Mouse (Mus musculus): ENCODE measurements around the gene Cdc42bpb. TPM values are rescaled to one million over a fixed set of nuclear protein-coding genes. Genes with fewer than 3 reads are reported as not detected.

The Cdc42bpb gene
- total and polyA plus RNA-seq, 2 experiments from 2014 or later: 28.4 to 229 TPM

GRCm38 (mm10) chr12:111276371-111276770, 101.1 kb downstream of the Cdc42bpb start:
- no peak overlapping the region for H3K4me2 ChIP-seq (ENCODE audit: low read depth, low read length)
- ATAC-seq: no peak
- no peak for TF ChIP-seq CTCF (IDR thresholded peaks at IDR 0.05; ENCODE audit: low read depth)
- H3K9ac ChIP-seq (replicated peaks; ENCODE audit: low read length): no peak overlapping the region
- no peaks in the 10 kb centered on the region for H3K9me3 ChIP-seq (ENCODE audit: low read length)
- no peak for DNase-seq (ENCODE audit: low spot score)
- 57% methylated on average over 6 of the region's 6 CpGs for WGBS
- no peaks in the 10 kb centered on the region for H3K36me3 ChIP-seq (ENCODE audit: insufficient read depth, low read length)
- peaks cover 29% of the 10 kb centered on the region; the same call in 1 of the 2 replicates for H3K27me3 ChIP-seq (ENCODE audit: insufficient read depth, low read length)
- H3K4me3 ChIP-seq (ENCODE audit: low read length): no peak overlapping the region
- 0 out of 2 replicates have a peak, but pooled peaks cover 7% of the 10 kb centered on the region for H3K4me1 ChIP-seq (ENCODE audit: insufficient read depth, low read length)
- no peak overlapping the region for H3K27ac ChIP-seq

DNA sequence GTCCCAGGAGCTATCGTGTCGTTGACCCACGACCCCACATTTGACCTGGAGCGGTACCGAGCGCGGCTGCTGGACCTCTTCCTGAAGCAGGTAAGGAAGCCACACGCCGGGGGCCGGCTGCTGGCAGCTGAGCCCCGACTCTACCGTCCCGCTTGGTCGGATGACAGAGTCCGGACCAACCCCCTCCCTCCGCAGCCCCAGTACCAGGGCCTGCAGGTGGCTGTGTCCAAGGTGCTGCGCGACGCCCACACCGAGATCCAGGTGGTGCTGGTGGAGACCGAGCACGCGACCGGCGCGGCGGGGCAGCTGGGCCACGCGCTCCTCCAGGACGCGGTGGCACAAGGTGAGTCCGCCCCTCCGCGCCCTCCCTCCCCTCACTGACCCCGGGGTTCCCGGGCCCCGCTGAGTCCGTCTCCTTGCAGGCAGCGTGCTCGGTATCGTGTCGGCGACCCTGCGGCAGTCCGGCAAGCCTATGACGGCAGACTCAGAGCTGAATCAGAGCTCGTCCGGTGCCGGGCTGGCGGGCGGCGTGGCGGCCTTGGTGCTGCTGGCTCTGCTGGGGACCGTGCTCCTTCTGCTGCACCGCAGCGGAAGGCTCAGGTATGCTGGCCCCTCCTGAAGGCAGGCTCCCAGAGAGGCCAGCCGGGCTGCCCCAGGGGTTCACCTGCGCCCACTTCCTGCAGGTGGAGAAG, 102.2 kb downstream of the Cdc42bpb start:
- Histone ChIP-seq H3K27me3 (ENCODE audit: insufficient read depth, low read length) (peaks cover 37% of the 10 kb centered on the region), H3K27ac (no peak overlapping the region; the same call in 1 of the 2 replicates), H3K36me3 (ENCODE audit: insufficient read depth, low read length) (no peaks in the 10 kb centered on the region), H3K9ac (replicated peaks; ENCODE audit: low read length) (peak overlapping the region; percentile 65), H3K9me3 (ENCODE audit: low read length) (no peaks in the 10 kb centered on the region), H3K4me2 (ENCODE audit: low read depth, low read length) (peak overlapping the region; percentile 65), H3K4me1 (ENCODE audit: insufficient read depth, low read length) (0 out of 2 replicates have a peak, but pooled peaks cover 7% of the 10 kb centered on the region), H3K4me3 (ENCODE audit: low read length) (peak overlapping the region; percentile 45)
- peak; percentile 18; the same call in 1 of the 2 replicates for ATAC-seq
- 3% methylated on average over 55 of the region's 58 CpGs for WGBS
- DNase-seq (ENCODE audit: low spot score): no peak
- no peak for TF ChIP-seq CTCF (IDR thresholded peaks at IDR 0.05; ENCODE audit: low read depth)

DNA sequence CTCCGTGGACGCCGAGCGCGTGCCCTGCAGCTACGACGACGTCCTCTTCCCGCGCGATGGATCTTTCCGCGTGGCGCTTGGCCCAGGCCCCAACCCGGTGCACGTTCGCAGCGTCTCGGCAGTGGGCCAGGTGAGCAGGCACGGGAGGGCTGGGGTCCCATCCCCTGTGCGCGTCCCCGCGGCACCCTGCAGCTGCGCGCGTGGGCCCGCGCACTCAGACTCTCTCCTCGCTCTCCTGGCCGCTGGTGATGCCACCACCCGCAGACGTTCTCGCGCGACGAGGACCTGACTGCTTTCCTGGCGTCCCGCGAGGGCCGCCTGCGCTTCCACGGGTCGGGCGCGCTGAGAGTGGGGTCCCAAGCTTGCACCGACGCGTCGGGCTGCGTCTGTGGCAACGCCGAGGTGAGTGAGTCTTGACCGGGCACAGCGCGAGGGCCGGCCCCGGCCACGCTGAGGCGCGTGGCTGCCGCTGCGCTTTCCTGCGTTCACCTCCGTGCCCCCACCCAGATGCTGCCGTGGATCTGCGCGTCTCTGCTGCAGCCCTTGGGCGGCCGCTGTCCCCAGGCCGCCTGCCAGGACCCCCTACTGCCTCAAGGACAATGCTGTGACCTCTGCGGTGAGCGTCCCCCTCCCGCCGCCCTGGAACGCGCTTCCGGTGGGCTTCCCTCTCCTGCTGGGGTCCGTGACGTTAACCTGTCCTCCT, 102.9 kb downstream of the Cdc42bpb start:
- Histone ChIP-seq H3K4me3 (ENCODE audit: low read length) (peak overlapping the region; percentile 45), H3K36me3 (ENCODE audit: insufficient read depth, low read length) (no peaks in the 10 kb centered on the region), H3K4me2 (ENCODE audit: low read depth, low read length) (peak overlapping the region; percentile 65), H3K9ac (replicated peaks; ENCODE audit: low read length) (peak overlapping the region; percentile 65), H3K27me3 (ENCODE audit: insufficient read depth, low read length) (peaks cover 43% of the 10 kb centered on the region), H3K9me3 (ENCODE audit: low read length) (no peaks in the 10 kb centered on the region), H3K4me1 (ENCODE audit: insufficient read depth, low read length) (0 out of 2 replicates have a peak, but pooled peaks cover 7% of the 10 kb centered on the region), H3K27ac (no peak overlapping the region; the same call in 1 of the 2 replicates)
- DNase-seq (ENCODE audit: low spot score) (peak; percentile 64), ATAC-seq (peak; percentile 48)
- 2% methylated on average over 74 of the region's 80 CpGs for WGBS
- TF ChIP-seq CTCF (IDR thresholded peaks at IDR 0.05; ENCODE audit: low read depth): no peak

DNA sequence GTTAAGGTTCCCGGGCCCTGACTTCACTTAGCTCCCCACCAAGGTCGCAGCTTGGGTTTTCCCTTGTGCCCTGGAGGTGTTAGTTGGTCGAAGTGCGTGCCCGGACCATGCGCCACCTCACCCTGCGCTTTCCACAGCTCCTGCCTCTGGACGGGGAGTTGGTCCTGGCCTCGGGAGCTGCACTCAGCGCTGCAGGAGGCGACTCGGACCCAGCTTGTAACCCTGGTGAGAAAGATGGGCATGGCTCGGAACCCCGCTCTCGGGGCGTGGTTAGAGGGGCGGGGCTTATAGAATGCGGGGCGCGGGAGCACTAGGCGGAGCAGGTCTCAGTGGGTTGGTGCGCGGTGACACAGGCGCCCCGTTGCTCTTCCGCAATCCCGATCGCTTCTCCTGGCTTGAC, 103.5 kb downstream of the Cdc42bpb start:
- Histone ChIP-seq H3K27ac (no peak overlapping the region), H3K4me1 (ENCODE audit: insufficient read depth, low read length) (0 out of 2 replicates have a peak, but pooled peaks cover 7% of the 10 kb centered on the region), H3K36me3 (ENCODE audit: insufficient read depth, low read length) (no peaks in the 10 kb centered on the region), H3K9me3 (ENCODE audit: low read length) (no peaks in the 10 kb centered on the region), H3K4me3 (ENCODE audit: low read length) (peak overlapping the region; percentile 45), H3K9ac (replicated peaks; ENCODE audit: low read length) (peak overlapping the region; percentile 65), H3K27me3 (ENCODE audit: insufficient read depth, low read length) (peaks cover 43% of the 10 kb centered on the region), H3K4me2 (ENCODE audit: low read depth, low read length) (peak overlapping the region; percentile 65)
- DNase-seq (ENCODE audit: low spot score): peak; percentile 15
- WGBS: 2% methylated on average over 28 of the region's 28 CpGs
- no peak for TF ChIP-seq CTCF (IDR thresholded peaks at IDR 0.05; ENCODE audit: low read depth)
- ATAC-seq: peak; percentile 25; the same call in 1 of the 2 replicates

DNA sequence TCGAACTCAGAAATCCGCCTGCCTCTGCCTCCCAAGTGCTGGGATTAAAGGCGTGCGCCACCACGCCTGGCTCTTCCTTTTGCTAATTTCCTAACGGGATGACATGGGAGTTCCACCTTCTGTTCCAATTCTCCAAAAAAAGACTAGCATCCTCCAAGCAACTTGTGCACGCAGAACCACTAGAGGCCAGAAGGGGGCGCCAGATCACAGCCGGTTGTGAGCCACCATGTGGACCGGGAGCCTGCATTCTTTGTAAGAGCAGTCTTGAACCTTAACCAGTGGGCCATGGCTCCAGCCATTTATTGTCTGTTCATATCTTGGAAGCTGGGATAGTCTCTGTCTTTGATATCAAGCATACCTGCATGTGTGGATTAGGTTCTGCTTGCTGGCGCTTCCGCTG, 105.1 kb downstream of the Cdc42bpb start:
- WGBS: 27% methylated on average over 12 of the region's 12 CpGs
- H3K4me3 ChIP-seq (ENCODE audit: low read length): no peak overlapping the region
- ATAC-seq: no peak

GRCm38 (mm10) chr12:111271966-111272365, 105.6 kb downstream of the Cdc42bpb start:
- Histone ChIP-seq H3K27ac (no peak overlapping the region), H3K27me3 (ENCODE audit: insufficient read depth, low read length) (peaks cover 43% of the 10 kb centered on the region), H3K9me3 (ENCODE audit: low read length) (no peaks in the 10 kb centered on the region), H3K4me1 (ENCODE audit: insufficient read depth, low read length) (0 out of 2 replicates have a peak, but pooled peaks cover 7% of the 10 kb centered on the region), H3K9ac (replicated peaks; ENCODE audit: low read length) (no peak overlapping the region), H3K4me2 (ENCODE audit: low read depth, low read length) (no peak overlapping the region), H3K36me3 (ENCODE audit: insufficient read depth, low read length) (no peaks in the 10 kb centered on the region), H3K4me3 (ENCODE audit: low read length) (no peak overlapping the region)
- WGBS: 40% methylated on average over 8 of the region's 8 CpGs
- DNase-seq (ENCODE audit: low spot score): no peak
- no peak for TF ChIP-seq CTCF (IDR thresholded peaks at IDR 0.05; ENCODE audit: low read depth)
- no peak for ATAC-seq

More for the DNA sequence above, 105.1 kb downstream of the Cdc42bpb start:
- no peaks in the 10 kb centered on the region for H3K36me3 ChIP-seq (ENCODE audit: insufficient read depth, low read length)
- H3K4me1 ChIP-seq (ENCODE audit: insufficient read depth, low read length): 0 out of 2 replicates have a peak, but pooled peaks cover 7% of the 10 kb centered on the region
- H3K9ac ChIP-seq (replicated peaks; ENCODE audit: low read length): no peak overlapping the region
- no peak overlapping the region for H3K4me2 ChIP-seq (ENCODE audit: low read depth, low read length)
- peaks cover 43% of the 10 kb centered on the region for H3K27me3 ChIP-seq (ENCODE audit: insufficient read depth, low read length)
- H3K27ac ChIP-seq: no peak overlapping the region
- DNase-seq (ENCODE audit: low spot score): peak; percentile 86
- TF ChIP-seq CTCF (IDR thresholded peaks at IDR 0.05; ENCODE audit: low read depth): peak; percentile 88
- H3K9me3 ChIP-seq (ENCODE audit: low read length): no peaks in the 10 kb centered on the region
